Mouse (Mus musculus) liver (tissue): ENCODE results near the gene Abcc12.

ENCODE experiments used
- DNase-seq: peaks from one replicate; pipeline ENCODE4 v3.0.0-alpha.2; 2020; ENCODE audit warnings: mixed read lengths

Gene Abcc12

GRCm38 (mm10) chr8:86580458-86580857 lies at the start of gene Abcc12:
Abcc12 (minus strand) TSS chr8:86580686.
- no peak for DNase-seq

- DNase-seq, result no peak
These were observed 49.7 kb upstream of the Abcc12 start for GRCm38 (mm10) chr8:86630212-86630611.

- no peak for DNase-seq
These were observed 44.4 kb upstream of the Abcc12 start for GRCm38 (mm10) chr8:86624915-86625314.

GRCm38 (mm10) chr8:86623911-86624731 lies 43.6 kb upstream of the Abcc12 start, which contains the start of gene Lonp2:
Lonp2 (plus strand) TSS chr8:86624043.
- DNase-seq, result peak; percentile 98

GRCm38 (mm10) chr8:86623551-86623910 lies 43.0 kb upstream of the Abcc12 start:
- DNase-seq, result no peak

GRCm38 (mm10) chr8:86617759-86618387 lies 37.4 kb upstream of the Abcc12 start:
- peak; percentile 16 for DNase-seq

GRCm38 (mm10) chr8:86615095-86615769 lies 34.7 kb upstream of the Abcc12 start:
- DNase-seq, result no peak

GRCm38 (mm10) chr8:86613798-86614197 lies 33.3 kb upstream of the Abcc12 start:
- no peak for DNase-seq

- DNase-seq, result no peak
These were observed 24.2 kb upstream of the Abcc12 start for GRCm38 (mm10) chr8:86604676-86605075.

- no peak for DNase-seq
These were observed 22.7 kb upstream of the Abcc12 start for GRCm38 (mm10) chr8:86603174-86603573.

- DNase-seq, result no peak
These were observed 19.8 kb upstream of the Abcc12 start for GRCm38 (mm10) chr8:86600311-86600710.

- no peak for DNase-seq
These were observed 18.8 kb upstream of the Abcc12 start for GRCm38 (mm10) chr8:86599299-86599698.

- DNase-seq, result no peak
These were observed 17.2 kb upstream of the Abcc12 start for GRCm38 (mm10) chr8:86597681-86598080.

GRCm38 (mm10) chr8:86595671-86596070 lies 15.2 kb upstream of the Abcc12 start:
- DNase-seq, result no peak

GRCm38 (mm10) chr8:86594159-86594796 lies 13.8 kb upstream of the Abcc12 start:
- DNase-seq, result no peak

- DNase-seq, result peak; percentile 11
These were observed 12.6 kb upstream of the Abcc12 start for GRCm38 (mm10) chr8:86593099-86593498.

- no peak for DNase-seq
These were observed 7.9 kb upstream of the Abcc12 start for GRCm38 (mm10) chr8:86588338-86588737.

GRCm38 (mm10) chr8:86586642-86587041 lies 6.2 kb upstream of the Abcc12 start:
- DNase-seq, result no peak

- DNase-seq, result no peak
These were observed 5.6 kb upstream of the Abcc12 start for GRCm38 (mm10) chr8:86586058-86586457.

- peak; percentile 69 for DNase-seq
These were observed 5.0 kb upstream of the Abcc12 start for GRCm38 (mm10) chr8:86585532-86585931.

GRCm38 (mm10) chr8:86585118-86585517 lies 4.6 kb upstream of the Abcc12 start:
- peak; percentile 75 for DNase-seq

- no peak for DNase-seq
These were observed 1.4 kb upstream of the Abcc12 start for GRCm38 (mm10) chr8:86581921-86582331.

- peak; percentile 7 for DNase-seq
These were observed 1.8 kb downstream of the Abcc12 start for GRCm38 (mm10) chr8:86578693-86579092.
